Mouse (Mus musculus) c-Kit-positive CD71-negative TER-119-negative erythroid progenitor cells, embryonic 14.5 days (primary cell): ENCODE data around the gene Col4a6.

Source experiments
- DNase-seq: peaks from one replicate; pipeline ENCODE4 v3.0.0-alpha.2; 2013; ENCODE audit warnings: low read depth

The Col4a6 gene

DNA sequence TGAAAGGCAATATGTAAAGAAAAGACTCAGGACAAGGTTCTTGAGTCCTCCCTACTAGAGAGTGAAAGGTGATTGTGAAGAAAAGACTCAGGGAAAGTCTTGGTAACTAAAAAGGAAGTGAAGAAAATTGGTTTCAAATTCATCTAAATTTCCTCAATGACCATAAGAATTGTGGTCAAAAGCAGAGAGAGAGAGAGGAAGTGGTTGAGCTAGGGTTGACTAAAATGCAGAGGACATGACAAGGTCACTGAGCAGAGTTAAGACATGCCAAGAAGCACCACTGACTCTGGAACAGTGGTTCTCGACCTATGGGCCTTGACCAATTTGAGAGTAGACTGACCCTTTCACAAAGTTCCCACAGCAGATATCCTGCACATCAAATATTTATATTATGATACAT lies 224.2 kb downstream of the Col4a6 start:
- DNase-seq = no peak

DNA sequence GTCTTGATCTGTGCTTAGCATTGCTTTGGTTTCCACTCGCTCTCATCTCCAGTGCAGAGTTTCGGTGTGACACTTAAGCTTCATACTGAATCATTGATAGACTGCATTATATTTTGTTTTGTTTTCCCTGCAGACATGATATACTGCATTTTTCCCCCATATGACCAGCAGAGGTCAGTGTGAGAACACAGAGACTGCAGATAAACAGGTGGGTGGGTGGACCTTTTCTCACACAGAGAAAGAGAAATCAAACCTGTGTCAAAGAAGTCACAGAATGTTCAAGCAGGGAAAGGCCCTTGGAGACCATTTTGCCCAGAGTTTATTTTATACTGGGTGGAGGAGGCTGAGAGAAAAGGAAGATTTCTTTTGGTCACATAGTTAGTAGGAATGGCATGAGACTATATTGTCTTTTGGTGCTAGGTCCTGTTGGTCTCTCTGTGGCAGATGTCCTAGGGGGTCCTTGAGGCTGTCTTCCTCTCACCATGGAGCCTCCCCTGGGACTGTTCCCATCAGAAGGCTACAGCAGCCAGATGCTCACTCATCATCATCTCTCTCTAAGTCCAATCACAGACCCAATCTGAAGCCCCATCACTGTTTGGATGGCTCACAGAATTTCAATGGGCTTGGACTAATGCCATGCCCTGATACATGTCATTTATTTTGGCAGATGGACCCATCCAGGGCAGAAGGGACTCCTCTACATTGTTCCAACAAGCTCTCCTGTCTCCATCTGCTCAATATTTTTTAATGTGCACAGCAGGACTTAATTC lies 237.1 kb downstream of the Col4a6 start:
- DNase-seq = no peak

DNA sequence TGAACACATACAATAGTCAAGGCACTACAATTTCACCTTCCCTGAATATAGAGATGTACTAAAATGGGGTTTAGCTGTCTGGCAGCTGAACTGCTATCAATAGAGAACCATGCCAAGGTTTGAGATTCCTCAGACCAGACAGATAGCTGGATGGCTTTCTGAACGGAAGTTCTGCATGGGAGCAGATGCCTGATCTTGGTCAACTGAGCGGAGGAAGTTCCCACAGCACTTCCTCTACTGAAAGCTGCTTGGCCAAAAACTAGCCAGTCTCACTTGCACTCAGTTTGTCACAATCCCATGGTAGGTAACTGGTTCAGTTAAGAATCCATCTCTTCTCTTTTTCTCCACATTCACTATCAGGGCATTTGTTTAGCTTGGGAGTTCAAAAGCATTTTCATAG lies 245.7 kb downstream of the Col4a6 start:
- no peak for DNase-seq

DNA sequence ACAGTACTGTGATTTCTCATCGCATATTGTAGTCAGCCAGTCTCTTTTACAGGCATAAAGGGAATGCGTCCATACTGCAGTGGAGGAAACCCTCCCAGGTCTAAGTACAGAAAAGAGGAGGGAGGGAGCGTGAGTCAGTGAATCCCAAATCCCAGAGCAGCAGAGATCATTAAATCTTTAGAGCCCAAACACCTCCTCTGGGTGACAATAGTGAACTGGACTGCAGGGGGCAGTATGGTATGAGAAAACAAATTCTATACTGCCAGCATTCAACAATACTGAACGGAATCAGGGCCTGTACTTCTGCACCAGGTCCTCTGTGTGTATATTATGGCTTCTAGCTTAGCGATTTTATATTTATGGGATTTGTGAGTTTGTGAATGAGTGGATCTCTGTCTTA lies 261.1 kb downstream of the Col4a6 start:
- no peak for DNase-seq

DNA sequence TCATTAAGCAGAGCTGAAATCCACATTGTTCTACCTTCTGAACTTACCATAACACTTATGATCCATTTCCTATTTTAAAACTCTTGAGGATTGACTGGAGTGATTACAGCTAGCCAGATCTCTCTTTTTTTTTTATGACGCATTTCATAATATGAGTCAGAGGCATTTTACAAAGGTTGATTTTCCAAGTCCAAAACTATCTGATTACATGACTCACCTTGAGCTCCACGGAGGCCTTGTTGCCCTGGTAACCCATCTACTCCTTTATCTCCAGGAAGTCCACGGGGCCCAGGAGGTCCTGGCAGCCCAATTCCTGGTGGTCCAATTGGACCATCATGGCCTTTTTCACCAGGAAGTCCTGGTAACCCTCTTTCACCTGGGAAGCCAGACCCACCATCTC lies 274.9 kb downstream of the Col4a6 start:
- DNase-seq = no peak

DNA sequence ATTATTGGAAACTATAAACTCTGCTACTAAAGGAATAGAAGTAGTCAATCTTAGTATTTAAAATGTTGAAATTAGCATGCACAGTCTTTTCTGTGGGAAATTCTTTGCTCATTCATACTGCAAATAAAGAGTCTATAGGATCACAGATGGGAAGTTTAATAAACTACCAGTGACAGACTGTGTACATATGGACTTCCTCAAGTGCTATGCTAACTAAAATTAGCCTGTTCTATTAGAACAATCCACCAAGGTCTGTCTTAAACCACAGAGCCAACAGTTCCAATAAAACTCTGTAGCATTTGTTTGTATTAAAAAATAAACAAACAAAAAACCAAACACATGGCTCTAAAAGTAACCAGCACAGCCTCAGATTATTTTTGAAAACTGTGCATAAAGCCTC lies 278.8 kb downstream of the Col4a6 start:
- no peak for DNase-seq

DNA sequence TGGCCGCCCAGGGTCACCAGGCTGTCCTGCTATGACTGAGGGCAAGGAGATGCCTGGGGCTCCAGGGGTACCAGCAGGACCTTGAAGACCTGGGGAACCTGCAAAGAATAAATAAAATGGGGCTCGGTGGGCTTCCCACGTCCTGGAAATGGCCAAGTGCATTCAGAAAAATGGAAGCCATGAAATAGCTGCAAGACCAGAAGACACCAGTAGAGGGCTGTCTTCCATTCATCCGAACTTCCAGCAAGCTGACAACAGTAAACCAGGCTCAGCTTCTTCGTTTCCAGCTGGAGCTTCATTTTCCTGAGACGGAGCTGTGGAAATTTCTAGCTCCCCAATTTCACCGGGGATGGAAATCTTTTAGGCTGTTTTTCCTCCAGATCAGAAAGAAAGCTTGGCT lies 298.5 kb downstream of the Col4a6 start:
- no peak for DNase-seq

DNA sequence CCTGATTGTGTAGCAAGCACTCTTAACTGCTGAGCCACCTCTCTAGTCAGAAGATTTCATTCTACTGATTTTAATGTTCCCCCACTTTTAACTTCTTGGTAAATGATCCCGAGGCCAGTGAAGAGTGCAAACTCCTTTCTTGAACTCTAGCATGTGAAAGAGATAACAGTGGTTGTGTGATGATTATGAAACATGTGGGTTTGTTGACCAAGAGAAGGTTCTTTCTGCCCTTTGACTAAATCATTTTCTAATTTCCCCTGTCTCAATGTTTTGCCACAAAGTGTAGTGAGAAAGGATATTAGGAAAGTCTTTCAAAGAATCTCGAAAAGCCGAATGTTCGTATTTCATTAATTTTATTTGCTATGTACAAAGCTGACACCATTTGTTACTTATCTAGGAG lies 308.8 kb downstream of the Col4a6 start:
- no peak for DNase-seq

DNA sequence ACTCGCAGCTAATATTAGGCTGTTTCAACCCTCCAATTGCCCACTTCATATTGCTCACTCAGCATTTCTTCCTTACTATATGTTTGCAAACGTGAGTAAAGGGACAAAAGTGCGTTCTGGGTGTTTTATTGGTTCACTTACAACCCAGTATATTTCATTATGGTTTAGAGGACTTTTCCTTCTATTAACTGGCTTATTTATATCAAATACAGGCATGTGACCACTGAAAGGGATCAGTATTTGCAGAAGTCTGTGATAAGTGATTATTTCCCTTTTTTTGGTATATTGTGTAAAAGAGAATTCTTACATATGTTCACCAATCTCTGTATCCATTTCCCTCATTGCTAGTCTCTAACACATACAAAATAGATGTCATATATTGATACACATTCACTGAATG lies 313.5 kb downstream of the Col4a6 start:
- DNase-seq = no peak

DNA sequence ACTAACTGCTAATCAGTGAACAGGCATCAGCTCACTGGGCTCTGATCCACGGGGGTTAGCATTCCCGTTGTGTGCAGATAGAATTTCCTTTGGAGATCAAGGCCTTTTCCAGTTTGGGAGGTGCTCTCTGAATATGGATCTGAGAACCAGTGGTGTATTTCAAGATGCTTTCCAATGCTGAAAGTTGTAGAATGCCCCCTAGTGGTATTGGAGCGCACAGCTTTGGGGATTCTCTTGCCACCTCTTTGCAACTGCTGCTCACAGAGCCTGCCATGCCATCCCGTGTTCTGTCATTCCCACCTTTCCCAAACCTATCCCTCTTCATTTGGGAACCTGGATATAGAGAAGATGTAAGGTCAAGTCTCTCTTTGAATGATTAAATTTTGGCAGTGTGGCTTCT lies 315.7 kb downstream of the Col4a6 start:
- DNase-seq = peak; percentile 13

DNA sequence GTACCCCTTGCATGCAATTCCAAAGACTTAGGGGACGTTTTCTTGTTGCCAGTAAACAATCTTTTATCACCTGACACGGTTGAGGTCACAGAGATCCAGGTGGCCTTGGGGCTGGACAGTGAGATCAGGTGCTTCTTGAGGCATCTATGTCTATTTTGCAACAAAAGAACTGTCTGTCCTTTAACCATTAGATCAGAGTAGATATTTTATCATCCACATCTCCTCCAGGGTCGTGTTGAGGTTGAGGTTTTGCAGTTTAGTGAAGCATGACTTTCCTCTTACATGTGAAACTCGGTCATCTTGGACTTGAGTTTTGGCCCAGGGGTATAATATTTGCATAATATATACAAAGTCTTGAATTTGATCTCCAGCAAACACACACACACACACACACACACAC lies 316.2 kb downstream of the Col4a6 start:
- DNase-seq = no peak

DNA sequence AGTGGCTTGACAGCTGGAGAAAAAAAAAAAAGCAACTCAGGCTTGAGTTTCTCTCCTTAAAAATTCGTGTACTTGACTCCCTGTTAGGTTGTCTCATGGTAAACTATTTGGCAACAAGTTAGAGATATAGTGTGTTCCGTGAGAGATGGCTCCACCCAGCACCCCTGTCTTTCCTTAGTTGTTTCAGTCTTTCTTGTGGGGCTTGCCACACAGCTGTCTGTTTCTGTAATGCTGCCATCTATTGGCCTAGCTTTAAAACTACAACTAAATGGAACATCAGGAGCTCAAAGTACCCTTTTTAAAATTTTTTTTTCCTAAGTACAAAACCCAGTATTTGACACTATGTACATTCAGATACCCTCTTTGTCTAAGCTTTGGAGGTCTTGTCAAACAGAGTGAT lies 317.2 kb downstream of the Col4a6 start:
- DNase-seq = peak; percentile 7

DNA sequence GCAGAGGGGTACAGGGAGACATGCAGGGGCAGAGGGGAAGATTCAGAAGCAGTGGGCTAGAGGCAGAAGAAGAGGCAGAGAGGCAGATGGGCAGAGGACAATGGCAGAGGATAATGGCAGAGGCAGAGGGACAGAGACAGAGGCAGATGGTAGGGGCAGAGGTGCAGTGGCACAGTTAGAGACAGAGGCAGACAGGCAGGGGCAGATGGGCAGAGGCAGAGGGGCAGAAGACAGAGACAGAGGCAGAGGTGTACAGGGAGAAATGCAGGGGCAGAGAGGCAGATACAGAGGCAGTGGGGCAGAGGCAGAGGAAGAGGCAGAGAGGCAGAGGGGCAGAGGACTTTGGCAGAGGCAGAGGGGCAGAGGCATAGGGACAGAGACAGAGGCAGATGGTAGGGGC lies 322.7 kb downstream of the Col4a6 start:
- no peak for DNase-seq

DNA sequence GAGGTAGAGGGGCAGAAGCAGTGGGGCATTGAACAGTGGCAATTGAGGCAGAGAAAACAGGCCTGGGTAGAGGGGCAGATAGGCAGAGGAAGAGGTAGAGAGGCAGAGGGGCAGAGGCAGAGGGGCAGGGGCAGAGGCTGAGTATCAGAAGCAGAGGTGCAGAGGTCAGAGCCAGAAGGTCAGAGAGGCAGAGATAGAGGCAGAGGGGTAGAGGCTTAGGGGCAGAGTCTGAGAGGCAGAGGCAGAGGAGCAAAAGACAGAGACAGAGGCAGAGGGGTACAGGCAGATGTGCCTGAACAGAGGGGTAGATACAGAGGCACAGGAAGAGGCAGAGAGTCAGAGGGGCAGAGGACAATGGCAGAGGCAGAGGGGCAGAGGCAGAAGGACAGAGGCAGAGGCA lies 323.6 kb downstream of the Col4a6 start:
- DNase-seq = no peak

DNA sequence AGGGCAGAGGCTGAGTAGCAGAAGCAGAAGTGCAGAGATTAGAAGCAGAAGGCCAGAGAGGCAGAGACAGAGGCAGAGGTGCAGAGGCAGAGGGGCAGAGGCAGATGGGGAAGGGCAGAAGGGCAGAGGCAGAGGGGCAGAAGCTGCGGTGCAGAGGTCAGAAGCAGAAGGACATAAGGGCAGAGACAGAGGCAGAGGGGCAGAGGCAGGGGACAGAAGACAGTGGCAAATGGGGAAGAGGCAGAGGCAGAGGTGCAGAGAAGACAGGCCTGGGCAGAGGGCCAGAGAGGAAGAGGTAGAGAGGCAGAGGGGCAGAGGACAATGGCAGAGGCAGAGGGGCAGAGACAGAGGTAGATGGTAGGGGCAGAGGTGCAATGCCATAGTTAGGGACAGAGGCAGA lies 324.2 kb downstream of the Col4a6 start:
- DNase-seq = no peak
